Mouse (Mus musculus) gastrocnemius, postnatal 4 days (tissue): ENCODE measurements at regions not wholly inside any gene's neighbourhood (a gene's known extent, or its start where the extent isn't known, plus 50 kb on each side); places are given as distances from the start of the nearest gene placed in this dataset.
"Not testable (repeated sequence)": the region's sequence is repeated elsewhere in the genome, so short reads cannot be mapped to it uniquely, and the experiment has no call there.

ENCODE experiments used
- DNase-seq, 2 experiments: peaks; one replicate each; pipeline ENCODE4 v3.0.0; 2021 to 2022; ENCODE audit warnings: low spot score in 2 of 2, mixed read lengths in 2 of 2

DNA sequence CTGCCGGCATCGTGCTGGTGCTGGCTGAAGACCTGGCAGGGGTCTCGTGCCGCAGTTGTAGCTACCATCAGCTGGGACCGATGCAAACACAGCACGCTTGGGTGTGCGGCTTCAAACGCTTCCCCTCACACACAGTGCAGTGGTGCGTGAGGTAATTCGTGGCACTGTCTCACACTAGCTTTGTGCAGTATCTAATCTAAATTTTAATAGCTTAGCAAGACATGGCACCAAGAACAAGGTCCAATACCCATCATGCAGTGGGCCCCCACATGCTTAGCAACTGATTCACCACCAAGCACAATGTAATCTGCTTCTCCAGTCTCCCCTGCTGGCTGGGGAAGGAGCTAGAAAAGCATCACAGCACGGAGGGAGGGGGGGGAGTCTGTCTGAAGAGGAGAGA, 348.2 kb upstream of the Cdh4 start:
- DNase-seq: no peak

DNA sequence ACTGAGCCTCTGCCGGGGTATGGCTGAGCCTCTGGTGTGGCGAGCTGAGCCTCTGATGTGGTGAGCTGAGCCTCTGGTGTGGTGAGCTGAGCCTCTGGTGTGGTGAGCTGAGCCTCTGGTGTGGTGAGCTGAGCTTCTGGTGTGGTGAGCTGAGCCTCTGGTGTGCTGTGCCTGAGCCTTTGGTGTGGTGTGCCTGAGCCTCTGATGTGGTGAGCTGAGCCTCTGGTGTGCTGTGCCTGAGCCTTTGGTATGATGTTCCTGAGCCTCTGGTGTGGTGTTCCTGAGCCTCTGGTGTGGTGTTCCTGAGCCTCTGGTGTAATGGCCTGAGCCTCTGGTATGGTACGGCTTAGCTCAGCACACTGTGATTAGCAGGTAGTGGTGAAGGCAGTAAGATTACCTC, 346.2 kb upstream of the Cdh4 start:
- DNase-seq: no peak

DNA sequence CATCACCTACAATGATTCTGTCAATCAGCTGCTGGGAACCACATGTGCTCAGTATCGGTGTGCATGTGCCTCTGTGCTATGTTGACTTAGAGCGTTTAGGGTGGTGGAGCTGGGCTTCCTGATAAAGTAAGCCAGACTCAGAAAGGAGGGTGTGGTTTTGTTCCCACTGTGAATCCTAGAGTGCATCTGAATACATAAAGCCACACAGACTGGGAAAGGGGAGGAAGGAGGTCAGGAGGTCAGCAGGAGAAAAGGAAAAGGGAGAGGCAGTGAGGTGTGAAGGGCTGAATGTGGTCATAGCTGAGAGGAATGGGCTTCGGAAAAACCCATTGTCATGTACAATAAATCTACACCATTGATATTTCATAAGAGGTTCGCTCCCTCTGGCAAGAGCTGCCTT, 345.4 kb upstream of the Cdh4 start:
- no peak for DNase-seq

DNA sequence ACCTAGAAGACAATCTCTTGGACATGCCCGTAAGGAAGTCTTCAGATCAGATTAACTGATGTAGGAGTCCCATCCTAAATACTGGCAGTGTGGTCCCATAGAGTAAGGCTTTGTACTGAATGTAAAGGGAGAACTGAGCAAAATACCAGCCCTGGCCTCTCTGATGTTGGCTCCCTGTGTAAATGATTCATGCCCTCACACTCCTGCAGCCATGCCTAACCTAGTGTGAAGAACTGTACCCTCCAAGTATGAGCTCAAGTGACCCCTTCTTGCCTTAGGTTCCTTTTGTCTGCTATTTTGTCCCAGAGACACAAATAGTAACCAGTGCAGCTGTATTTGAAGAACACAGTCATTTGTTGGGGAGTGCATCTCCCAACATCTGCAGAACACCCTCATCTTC, 342.4 kb upstream of the Cdh4 start:
- DNase-seq: no peak

DNA sequence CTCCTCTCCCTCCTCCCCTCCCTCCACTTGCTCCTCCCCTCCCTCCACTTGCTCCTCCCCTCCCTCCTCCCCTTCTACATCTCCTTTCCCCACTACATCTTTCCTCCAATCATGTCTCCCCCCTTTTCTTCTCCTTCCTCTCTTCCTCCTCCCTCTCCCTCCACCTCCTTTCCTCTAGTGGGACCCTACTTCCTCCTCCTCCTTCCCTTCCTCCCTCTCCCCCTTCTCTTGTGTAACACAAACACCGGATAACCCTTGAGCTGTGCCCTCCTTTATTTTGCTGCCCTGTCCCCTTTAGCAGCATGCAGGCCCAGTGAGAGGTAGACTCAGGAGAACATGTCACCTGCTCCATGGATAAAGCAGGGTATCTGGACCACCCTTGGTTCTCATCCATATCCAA, 339.1 kb upstream of the Cdh4 start:
- no peak for DNase-seq

DNA sequence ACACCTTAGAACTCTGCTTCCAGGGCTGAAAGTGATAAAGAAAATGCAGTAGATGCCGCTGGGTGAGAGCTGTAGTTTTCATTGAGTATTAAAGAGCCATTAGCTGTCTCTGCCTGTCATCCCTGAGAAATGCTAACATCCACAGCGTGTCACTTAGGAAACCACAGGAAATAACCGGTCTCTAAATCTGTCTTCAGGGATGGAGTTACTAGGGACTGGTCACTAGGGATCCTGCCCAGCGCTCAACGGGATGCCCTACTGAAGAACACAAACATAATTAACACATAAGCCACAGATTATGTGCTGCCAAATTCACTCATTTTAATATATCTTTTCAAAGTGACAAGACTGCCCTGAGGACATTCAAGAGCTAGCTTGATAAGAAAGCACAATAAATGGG, 329.3 kb upstream of the Cdh4 start:
- no peak for DNase-seq

DNA sequence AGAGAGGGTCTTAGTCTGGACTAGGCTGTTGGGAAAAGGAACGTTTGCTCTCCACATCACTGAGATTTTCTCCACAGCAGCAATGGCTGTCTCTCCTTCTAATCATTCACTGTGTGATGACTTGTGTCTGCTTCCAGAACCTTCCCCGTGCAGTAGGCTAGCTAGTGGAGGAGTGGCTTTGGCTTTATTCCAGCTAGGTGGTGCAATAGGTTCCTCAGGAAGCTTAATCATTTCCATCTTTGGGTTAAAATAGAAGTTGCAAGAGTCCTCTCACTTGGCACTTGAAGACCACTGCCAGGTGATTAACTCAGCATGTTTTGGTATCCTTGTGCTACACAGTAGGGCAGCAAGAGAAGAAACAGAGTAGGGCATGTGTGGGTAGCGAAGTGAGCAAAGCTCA, 314.2 kb upstream of the Cdh4 start:
- DNase-seq: no peak

DNA sequence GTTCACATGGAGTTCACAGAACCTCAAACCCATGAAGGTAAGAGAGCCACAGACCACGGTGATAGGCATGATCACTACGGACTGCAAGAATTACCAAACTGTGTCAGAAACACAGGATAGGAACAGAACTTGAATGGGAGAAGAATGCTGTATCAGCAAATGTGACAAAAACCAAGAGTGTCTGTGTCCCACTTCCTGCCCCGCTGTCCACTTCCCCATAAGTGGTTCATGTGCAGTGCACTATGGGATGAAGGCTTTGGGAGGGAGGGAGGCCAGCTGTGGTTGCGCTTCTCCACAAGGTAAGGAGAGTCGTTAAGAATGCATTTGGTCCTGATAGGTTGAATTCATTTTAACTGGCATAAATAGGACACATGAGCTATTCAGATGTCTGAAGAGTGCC, 313.8 kb upstream of the Cdh4 start:
- no peak for DNase-seq

DNA sequence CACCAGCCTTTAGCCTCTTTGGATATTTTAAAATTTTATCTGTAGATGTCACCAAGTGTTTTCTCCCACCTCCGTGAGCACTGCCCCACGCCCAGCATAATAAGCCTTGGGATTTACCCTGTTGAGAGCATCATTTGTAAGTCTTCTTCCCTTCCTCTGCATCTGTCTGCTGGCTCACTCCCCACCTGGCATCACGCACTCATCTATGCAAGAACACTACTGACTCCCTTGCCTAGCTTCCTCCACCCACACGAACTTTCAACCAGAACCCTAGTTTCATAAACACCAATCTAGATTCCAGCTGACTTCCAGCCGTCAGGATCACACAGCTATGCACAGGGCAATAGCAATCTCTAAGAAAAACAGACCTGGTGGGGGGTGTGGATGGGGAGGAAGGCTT, 311.2 kb upstream of the Cdh4 start:
- no peak for DNase-seq

DNA sequence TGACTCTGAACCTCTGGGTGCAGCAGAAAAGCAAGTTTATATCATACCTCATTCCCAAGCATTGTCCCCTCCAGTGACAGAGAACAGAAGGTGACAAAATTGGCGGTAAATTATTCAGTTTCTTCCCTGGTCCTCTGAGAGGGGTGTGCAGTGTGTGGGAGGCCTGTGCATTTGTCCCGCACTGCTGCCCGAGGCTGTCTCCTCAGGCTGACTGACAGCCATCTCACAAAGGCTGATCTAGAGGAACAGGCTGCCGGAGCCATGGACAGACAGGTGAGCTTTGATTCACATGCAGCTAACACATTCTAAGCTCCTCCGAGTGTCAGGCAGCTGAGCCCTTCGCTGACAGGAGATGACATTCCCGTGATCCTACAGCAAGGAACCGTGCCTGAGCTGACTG, 299.9 kb upstream of the Cdh4 start:
- no peak for DNase-seq

DNA sequence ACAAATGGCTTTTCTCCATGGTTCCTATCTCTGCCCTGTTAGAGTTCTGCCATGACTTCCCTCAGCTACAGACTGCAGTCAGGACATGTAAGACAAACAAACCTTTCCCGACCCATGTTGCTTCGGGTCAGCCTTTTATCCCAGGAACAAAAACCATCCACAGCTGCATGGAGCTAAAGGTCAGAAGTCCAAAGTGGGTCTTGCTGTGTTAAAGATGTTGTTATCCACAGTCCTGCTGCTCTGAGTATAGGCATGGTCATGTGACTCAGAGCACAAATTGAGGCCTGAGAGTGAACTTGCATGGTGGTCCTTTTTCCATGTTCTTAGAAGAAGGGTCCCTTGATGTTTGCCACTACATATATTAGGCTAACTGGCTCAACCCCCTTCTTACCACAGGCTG, 296.5 kb upstream of the Cdh4 start:
- no peak for DNase-seq

DNA sequence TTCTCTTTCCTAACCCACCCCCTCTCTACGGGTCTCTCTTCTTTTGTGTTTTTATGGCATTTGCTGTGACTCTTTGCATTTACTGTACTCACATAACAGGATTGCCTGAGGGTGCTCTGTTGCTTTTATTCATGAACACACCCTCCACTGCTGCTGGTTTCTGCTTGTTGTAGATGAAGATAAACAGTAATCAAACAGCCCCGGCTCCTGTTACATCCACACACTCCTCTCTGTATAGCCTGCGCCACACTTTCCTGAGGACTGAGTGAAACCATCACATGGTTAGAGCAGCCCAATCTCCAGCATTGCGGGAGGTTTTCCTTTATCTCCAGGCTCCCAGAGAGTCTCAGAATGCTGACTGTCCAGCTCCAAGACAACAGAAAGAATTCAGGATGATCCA, 296.0 kb upstream of the Cdh4 start:
- no peak for DNase-seq

DNA sequence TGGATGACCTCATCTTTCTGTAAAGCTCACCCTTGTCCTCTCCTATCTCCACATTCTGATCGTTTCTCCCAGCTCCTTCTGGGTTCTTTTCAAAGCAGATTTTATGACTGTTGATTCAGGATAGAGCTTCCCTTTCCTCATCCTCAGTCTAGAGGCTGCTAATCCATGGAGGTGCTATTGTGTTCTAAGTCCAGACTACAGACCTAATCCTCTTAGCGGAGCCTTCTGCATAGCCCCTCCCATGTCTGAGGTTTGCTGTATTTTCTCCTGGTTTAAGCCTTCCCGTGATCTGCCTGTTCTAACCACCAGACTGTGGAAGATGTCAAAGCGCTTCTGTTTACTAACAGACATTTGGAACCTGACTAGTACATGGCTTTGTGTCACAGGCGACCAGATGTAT, 294.0 kb upstream of the Cdh4 start:
- DNase-seq: no peak

DNA sequence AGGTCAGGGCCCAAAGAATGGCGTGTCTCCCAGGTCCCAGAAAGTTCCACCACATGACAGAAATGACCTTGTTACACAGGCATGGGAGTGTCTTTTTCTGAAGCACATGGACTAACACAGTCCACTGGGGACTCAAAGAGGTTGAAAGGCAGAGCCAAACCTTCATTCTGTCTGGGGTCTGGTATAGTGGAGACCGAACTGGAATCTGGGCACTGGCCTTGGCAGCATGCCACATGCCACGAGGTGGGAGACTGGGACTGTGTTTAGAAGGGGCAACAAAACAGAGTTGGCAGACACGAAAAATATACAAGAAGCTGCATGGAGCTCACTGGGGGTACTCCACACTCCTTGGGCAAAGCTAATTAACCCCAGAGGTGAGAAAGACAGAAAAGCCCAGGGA, 293.6 kb upstream of the Cdh4 start:
- peak in 1 of 2 experiments; percentile 7 for DNase-seq

DNA sequence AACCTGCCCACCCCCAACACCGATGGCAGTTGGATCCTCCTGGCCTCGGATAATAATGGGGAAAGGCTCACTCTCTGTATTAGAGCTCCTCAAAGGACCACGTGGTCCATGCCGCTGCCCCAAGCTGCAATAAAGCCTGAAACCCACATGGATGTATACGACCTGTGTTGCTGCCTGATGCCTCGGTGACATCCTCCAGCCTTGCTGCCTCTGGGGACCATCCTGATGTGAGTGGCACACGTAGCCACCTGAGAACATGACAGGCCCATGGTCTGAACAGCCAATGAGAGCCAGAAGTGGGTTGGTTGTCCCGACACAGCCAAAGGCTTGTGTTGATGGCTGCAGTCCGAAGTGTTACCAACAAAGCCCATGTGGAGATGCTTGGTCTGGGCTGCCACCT, 283.4 kb upstream of the Cdh4 start:
- DNase-seq: no peak

DNA sequence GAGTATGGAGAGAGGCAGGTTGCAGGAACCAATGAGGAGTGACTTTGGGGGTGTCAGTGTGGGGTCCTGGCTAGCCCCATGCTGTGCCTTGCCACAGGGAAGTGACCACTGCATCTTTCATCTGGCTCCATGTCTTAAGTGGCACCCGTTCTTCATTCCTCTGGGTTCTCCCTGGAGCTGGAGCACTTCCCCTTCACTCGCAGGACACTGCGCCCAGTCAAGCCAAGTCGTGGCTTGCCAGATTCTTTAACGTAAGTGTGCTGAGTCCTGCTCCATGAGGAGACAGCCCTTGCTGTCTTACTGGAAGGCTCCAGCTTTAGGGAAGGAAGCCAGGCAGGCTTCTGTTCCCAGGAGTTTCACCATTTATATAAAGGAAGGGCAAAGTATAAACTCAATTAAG, 279.1 kb upstream of the Cdh4 start:
- no peak for DNase-seq

DNA sequence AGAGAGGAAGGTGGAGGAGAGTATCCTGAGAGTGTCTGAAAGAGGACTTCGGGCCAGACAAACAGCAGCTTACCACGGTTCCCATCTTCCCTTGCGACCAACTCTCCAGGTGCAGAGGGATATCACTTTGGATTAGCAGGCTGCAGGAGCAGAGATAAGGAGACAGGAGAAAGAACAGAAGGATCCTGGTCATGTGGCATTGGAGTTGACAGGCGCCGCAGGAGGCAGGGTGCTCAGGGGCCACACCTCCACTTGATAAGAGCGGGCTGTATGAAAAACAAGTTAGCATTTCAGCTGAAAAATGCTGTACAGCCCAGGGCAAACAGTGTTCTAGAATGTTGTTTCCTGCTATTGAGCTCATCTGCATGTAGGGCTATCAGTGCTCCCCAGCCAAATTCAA, 272.1 kb upstream of the Cdh4 start:
- DNase-seq: no peak

DNA sequence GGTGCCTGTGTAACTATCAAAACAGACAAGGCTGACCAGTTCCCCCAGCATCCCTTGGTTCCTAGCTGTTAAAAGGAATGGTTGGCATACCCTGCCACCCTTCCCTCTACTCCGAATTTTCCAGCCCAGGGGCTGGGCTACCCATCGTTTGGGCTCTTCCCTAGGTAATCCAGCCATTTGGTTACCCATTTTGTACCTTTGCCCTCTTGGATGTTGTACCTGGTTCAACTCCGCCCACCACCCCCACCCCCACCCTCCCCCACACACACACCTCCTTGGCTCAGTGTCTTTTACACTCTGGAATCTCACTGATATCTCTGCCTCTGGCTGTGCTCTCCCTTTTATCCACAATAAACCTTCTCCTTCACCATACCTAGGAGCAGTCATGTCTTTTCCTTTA, 271.6 kb upstream of the Cdh4 start:
- no peak for DNase-seq

DNA sequence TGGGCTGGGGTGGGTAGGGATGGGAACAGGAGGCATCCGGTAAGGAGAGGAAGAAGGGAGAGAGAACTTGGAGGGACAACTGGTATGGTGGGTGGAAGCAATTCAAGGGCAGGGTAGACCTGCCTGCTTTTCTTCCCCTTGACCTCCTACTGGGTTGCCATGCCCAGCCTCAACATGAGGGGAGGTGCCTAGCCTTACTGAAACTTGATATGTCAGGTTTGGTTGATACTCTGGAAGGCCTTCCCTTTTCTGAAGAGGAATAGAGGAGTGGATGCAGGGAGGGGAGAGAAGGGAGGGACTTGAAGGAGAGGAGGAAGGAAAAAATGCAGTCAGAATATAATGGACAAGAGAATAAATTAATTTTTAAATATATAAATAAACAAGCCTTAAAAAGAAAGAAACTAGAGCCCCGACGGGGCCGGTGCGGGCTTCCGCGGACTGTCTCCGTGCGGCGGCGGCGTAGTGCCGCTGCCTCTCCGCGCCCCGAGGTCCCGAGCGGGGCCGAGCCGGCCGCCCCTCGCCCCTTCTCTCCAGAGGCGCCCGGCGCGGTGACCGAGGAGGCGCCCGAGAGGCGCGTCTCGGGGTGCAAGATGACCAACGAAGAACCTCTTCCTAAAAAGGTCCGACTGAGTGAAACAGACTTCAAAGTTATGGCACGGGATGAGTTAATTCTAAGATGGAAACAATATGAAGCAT, 265.2 kb upstream of the Cdh4 start:
- DNase-seq: not testable (repeated sequence)

DNA sequence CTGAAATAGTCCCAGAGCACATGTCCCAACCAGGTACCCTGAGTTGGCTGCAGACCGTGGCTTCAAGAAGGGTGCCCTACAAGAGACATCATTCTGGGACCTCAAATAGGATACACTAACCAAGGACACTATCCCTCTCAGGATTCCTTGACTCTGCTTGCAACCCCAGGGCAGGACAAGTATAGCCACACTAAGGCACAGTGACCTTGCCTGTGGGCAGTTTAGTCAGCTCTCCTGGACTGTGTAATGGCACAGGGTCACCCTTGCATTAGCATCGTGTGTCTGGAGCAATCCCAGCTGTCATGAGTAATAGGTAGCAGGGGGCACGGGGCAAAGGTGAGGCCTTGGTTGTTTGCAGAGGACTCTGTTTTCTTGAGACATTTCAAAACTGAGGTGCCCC, 260.9 kb upstream of the Cdh4 start:
- DNase-seq: no peak

DNA sequence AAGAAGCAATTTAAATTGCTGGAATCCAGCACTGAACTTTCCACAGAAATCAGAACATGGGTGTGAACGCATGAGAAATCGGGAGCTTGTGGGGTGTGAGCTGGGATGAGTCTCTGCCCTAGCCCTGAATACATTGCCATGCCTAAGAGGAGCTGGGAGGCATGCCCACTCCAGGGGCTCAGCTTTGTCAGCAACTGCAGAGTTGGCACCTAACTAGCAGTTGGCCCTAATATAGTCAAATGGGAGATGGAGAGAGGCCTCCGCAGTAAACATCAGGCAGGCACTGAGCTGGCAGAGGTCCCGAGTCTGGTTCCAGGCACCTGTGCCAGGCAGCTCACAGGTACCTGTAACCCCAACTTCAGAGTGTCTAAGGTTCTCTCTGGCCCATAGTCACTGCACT, 260.1 kb upstream of the Cdh4 start:
- no peak for DNase-seq

DNA sequence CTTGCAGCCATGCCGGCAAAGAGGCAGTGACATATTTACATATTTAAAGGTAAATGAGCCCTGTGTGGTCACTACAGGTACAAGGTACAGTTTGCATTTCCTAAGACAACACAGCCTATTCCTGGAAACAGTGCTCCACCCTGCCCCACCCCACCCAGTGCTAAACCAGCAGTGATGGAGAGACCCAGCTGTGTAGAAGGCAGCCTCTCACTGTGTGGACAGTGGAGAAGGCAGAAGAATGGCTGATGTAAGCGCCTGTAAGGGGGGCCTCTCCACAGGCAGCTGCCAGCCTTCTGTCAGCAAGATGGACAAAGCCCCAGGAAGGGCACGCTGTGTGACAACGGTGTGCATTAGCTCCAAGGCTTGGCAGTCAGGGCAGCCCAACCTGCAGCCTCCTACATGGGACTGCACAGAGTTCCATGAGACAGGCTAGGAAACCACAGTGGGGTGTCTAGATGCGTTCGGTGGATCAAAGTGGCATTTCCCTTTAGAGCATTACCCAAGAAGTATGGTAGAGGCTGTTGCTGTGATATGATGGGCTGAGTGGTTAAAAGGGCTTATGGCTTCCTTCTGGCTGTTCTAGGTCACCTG, 249.2 kb upstream of the Cdh4 start:
- DNase-seq: no peak

DNA sequence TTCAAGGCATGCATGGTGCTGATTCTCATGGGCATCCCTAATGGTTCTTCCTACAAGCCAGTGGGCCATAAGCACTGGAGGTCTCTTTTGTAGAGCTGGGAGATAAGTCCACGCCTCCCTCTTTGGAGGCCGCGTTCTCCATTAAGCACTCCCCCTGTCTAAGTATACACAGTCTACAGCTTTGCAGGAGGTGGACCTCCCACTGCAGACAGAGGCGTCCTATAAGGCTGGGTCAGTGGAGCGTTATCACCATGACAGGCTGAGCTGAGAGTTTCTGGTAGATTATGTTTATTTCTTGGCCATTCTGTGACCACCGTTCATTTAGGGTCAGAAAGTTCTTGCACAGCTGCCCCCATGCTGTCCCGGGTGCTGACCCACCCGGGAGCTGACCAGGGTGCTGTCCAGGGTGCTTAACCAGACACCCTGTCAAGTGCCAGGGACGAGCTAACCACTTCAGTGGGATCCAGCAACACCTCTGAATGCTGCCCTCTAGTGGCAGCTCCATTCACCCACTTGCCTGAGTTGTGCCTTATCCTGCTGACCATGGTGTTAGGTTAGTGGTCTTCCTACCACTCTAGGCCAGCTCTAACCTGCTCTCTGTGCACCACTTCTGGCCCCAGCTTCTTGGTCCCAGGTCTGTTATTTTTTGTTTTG, 248.6 kb upstream of the Cdh4 start:
- DNase-seq: peak; percentile 64 to 84
